Mouse (Mus musculus): ENCODE measurements at regions not wholly inside any gene's neighbourhood (a gene's known extent, or its start where the extent isn't known, plus 50 kb on each side); places are given as distances from the start of the nearest gene placed in this dataset.

DNA sequence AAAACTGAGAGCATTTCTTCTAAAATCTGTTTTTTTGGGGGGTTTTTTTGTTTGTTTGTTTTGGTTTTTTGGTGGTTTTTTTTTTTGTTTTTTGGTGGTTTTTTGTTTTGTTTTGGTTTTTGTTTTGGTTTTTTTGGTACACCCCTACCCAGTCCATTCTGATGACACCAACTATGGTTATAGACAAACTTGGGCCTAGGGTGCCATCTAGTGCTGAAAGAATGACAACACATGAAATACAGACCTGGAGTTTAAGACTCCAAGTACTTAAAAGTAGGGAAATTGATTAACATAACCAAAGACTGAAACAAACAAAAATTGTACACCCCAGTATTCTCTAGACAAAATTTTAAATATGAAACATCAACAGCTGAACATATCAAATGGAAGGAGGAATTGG lies 76.0 kb upstream of the Ano5 start:
- Histone ChIP-seq H3K9ac (ENCODE audit: low read length) (no peak overlapping the region), H3K9me3 (replicated peaks; ENCODE audit: control insufficient read depth, low read length) (no peaks in the 10 kb centered on the region), H3K27me3 (ENCODE audit: control insufficient read depth, insufficient read depth, low read length) (no peaks in the 10 kb centered on the region), H3K4me1 (ENCODE audit: control insufficient read depth, insufficient read depth, low read length) (no peaks in the 10 kb centered on the region), H3K4me2 (ENCODE audit: low read depth, low read length) (no peak overlapping the region), H3K36me3 (ENCODE audit: control insufficient read depth, insufficient read depth) (no peaks in the 10 kb centered on the region), H3K27ac (ENCODE audit: low read length) (no peak overlapping the region), H3K4me3 (ENCODE audit: low read length) (no peak overlapping the region)
- ATAC-seq (replicated peaks; ENCODE audit: extremely low read depth, insufficient read depth, low FRiP score) = no peak

DNA sequence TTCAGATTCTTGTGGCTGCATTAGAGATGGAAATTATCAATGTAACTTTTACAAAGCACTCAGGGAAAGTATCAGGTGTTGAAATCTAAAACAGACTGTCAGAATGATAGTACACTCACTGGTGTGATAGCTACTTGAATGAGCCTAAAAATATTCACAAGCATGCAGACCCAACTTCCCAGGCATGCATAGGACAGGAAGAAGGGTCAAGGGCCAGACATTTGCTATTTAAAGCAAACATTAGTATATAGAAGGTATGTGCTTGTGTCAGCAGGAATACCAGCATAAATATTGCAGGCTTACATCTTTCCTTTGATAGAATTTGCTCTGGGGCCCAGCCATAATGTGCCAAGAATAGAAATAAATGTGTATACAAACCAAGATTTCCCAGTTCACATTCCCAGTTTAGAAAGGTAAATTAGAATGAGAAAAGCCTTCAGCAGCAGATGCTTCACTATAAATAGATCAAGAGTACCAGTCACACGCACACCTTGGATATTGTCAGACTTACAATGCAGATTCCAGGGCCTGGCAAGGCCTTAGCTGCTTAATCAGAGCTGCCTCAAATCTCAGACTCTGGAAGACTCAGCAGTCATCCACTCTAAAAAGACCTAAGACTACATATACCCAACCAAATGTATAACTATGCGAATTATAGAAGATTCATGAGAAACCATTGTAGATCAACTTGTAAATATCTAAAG lies 55.7 kb upstream of the Ano5 start:
- H3K4me3 ChIP-seq (ENCODE audit: low read length) = no peak overlapping the region
- H3K4me1 ChIP-seq (ENCODE audit: control insufficient read depth, insufficient read depth, low read length) = peaks cover 5% of the 10 kb centered on the region; the same call in 1 of the 2 replicates
- H3K9me3 ChIP-seq (replicated peaks; ENCODE audit: control insufficient read depth, low read length) = no peaks in the 10 kb centered on the region
- ATAC-seq (replicated peaks; ENCODE audit: extremely low read depth, insufficient read depth, low FRiP score) = peak; percentile 88
- no peak overlapping the region for H3K9ac ChIP-seq (ENCODE audit: low read length)
- H3K4me2 ChIP-seq (ENCODE audit: low read depth, low read length) = no peak overlapping the region; the same call in 1 of the 2 replicates
- peak overlapping the region; percentile 74 for H3K27ac ChIP-seq (ENCODE audit: low read length)
- 58% methylated on average over 2 of the region's 2 CpGs for WGBS
- no peaks in the 10 kb centered on the region for H3K27me3 ChIP-seq (ENCODE audit: control insufficient read depth, insufficient read depth, low read length)
- no peaks in the 10 kb centered on the region for H3K36me3 ChIP-seq (ENCODE audit: control insufficient read depth, insufficient read depth)

DNA sequence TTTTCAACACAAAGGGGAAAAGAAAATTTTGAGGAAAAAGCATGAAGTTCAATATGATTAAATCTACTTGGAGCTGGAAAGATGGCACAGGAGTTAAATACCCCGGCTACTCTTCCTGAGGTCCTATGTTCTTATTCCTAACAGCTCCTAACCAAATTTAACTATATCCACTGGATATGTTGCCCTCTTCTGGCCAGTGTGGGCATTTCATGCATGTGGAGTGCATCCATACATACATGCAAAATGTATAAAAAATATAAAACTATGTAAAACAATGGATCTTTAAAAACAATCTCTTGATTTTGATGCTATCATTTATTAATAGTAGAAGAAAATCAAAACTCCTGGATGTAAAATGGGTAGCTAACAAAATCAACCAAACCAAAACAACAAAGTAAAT lies 52.1 kb upstream of the Ano5 start:
- Histone ChIP-seq H3K27me3 (ENCODE audit: control insufficient read depth, insufficient read depth, low read length) (no peaks in the 10 kb centered on the region), H3K9me3 (replicated peaks; ENCODE audit: control insufficient read depth, low read length) (no peaks in the 10 kb centered on the region), H3K27ac (ENCODE audit: low read length) (no peak overlapping the region), H3K4me1 (ENCODE audit: control insufficient read depth, insufficient read depth, low read length) (peaks cover 5% of the 10 kb centered on the region; the same call in 1 of the 2 replicates), H3K4me2 (ENCODE audit: low read depth, low read length) (no peak overlapping the region), H3K9ac (ENCODE audit: low read length) (no peak overlapping the region), H3K36me3 (ENCODE audit: control insufficient read depth, insufficient read depth) (no peaks in the 10 kb centered on the region), H3K4me3 (ENCODE audit: low read length) (no peak overlapping the region)
- ATAC-seq (replicated peaks; ENCODE audit: extremely low read depth, insufficient read depth, low FRiP score) = no peak
- 82% methylated on average over 1 of the region's 1 CpGs for WGBS
